Mouse (Mus musculus): Measurements from ENCODE around the gene Psd4. TPM values are rescaled to one million over a fixed set of nuclear protein-coding genes. Genes with fewer than 3 reads are reported as not detected.
A peak's percentile ranks its signal among the peaks of the same experiment; 100 is the strongest.

Gene Psd4
- polyA plus RNA-seq, 1 experiment from 2014 or later, result 0.78 TPM

- no peak overlapping the region for H3K27ac ChIP-seq
- 84% methylated on average over 1 of the region's 1 CpGs for WGBS
- H3K4me1 ChIP-seq (replicated peaks), result no peaks in the 10 kb centered on the region
- no peak for ATAC-seq (ENCODE audit: insufficient number of reproducible peaks, insufficient read depth, low FRiP score, low TSS enrichment, low read depth)
- H3K27me3 ChIP-seq, result no peaks in the 10 kb centered on the region
- no peak overlapping the region for H3K4me2 ChIP-seq
- H3K9ac ChIP-seq (replicated peaks), result no peak overlapping the region
- H3K4me3 ChIP-seq (replicated peaks), result no peak overlapping the region
- H3K36me3 ChIP-seq, result no peaks in the 10 kb centered on the region
- no peaks in the 10 kb centered on the region for H3K9me3 ChIP-seq
These were observed 8.0 kb upstream of the Psd4 start for GRCm38 (mm10) chr2:24359347-24359746.

GRCm38 (mm10) chr2:24363818-24364217, 3.6 kb upstream of the Psd4 start:
- no peak overlapping the region for H3K27ac ChIP-seq
- H3K4me3 ChIP-seq (replicated peaks), result no peak overlapping the region
- H3K4me2 ChIP-seq, result no peak overlapping the region
- no peak for ATAC-seq (ENCODE audit: insufficient number of reproducible peaks, insufficient read depth, low FRiP score, low TSS enrichment, low read depth)
- no peaks in the 10 kb centered on the region for H3K36me3 ChIP-seq
- 82% methylated on average over 3 of the region's 3 CpGs for WGBS
- H3K4me1 ChIP-seq (replicated peaks), result 0 out of 2 replicates have a peak, but pooled peaks cover 3% of the 10 kb centered on the region
- H3K9me3 ChIP-seq, result no peaks in the 10 kb centered on the region
- peaks cover 21% of the 10 kb centered on the region for H3K27me3 ChIP-seq
- no peak overlapping the region for H3K9ac ChIP-seq (replicated peaks)

GRCm38 (mm10) chr2:24366214-24366975, 985 bp upstream of the Psd4 start:
- no peak; the same call in 1 of the 2 replicates for ATAC-seq (ENCODE audit: insufficient number of reproducible peaks, insufficient read depth, low FRiP score, low TSS enrichment, low read depth)
- no peak overlapping the region for H3K27ac ChIP-seq
- 71% methylated on average over 12 of the region's 12 CpGs for WGBS
- H3K36me3 ChIP-seq, result no peaks in the 10 kb centered on the region
- no peak overlapping the region for H3K4me2 ChIP-seq
- peaks cover 22% of the 10 kb centered on the region for H3K27me3 ChIP-seq
- H3K9me3 ChIP-seq, result no peaks in the 10 kb centered on the region
- H3K4me3 ChIP-seq (replicated peaks), result no peak overlapping the region
- H3K9ac ChIP-seq (replicated peaks), result no peak overlapping the region
- H3K4me1 ChIP-seq (replicated peaks), result 0 out of 2 replicates have a peak, but pooled peaks cover 3% of the 10 kb centered on the region

GRCm38 (mm10) chr2:24367895-24368261, 498 bp downstream of the Psd4 start:
- Histone ChIP-seq H3K9me3 (no peaks in the 10 kb centered on the region), H3K4me3 (replicated peaks) (peak overlapping the region; percentile 40), H3K27me3 (peaks cover 22% of the 10 kb centered on the region), H3K4me2 (peak overlapping the region; percentile 73), H3K9ac (replicated peaks) (peak overlapping the region; percentile 48; the same call in 1 of the 2 replicates), H3K36me3 (no peaks in the 10 kb centered on the region), H3K4me1 (replicated peaks) (0 out of 2 replicates have a peak, but pooled peaks cover 3% of the 10 kb centered on the region), H3K27ac (no peak overlapping the region)
- ATAC-seq (ENCODE audit: insufficient number of reproducible peaks, insufficient read depth, low FRiP score, low TSS enrichment, low read depth), result no peak
- 61% methylated on average over 4 of the region's 4 CpGs for WGBS

GRCm38 (mm10) chr2:24378747-24379450, 11.5 kb downstream of the Psd4 start:
- WGBS, result 78% methylated on average over 5 of the region's 5 CpGs
- Histone ChIP-seq H3K9ac (replicated peaks) (no peak overlapping the region), H3K4me3 (replicated peaks) (no peak overlapping the region), H3K27ac (no peak overlapping the region), H3K36me3 (no peaks in the 10 kb centered on the region), H3K4me2 (no peak overlapping the region), H3K9me3 (no peaks in the 10 kb centered on the region), H3K27me3 (no peaks in the 10 kb centered on the region), H3K4me1 (replicated peaks) (no peaks in the 10 kb centered on the region)
- no peak for ATAC-seq (ENCODE audit: insufficient number of reproducible peaks, insufficient read depth, low FRiP score, low TSS enrichment, low read depth)

GRCm38 (mm10) chr2:24382456-24383230, 15.3 kb downstream of the Psd4 start:
- H3K9me3 ChIP-seq, result no peaks in the 10 kb centered on the region
- H3K4me1 ChIP-seq (replicated peaks), result peaks cover 13% of the 10 kb centered on the region; the same call in 1 of the 2 replicates
- H3K27me3 ChIP-seq, result no peaks in the 10 kb centered on the region
- no peak overlapping the region for H3K4me2 ChIP-seq
- no peak overlapping the region for H3K9ac ChIP-seq (replicated peaks)
- H3K36me3 ChIP-seq, result no peaks in the 10 kb centered on the region
- no peak for ATAC-seq (ENCODE audit: insufficient number of reproducible peaks, insufficient read depth, low FRiP score, low TSS enrichment, low read depth)
- WGBS, result 75% methylated on average over 9 of the region's 9 CpGs
- no peak overlapping the region for H3K4me3 ChIP-seq (replicated peaks)
- H3K27ac ChIP-seq, result no peak overlapping the region

GRCm38 (mm10) chr2:24383636-24384035, 16.3 kb downstream of the Psd4 start:
- Histone ChIP-seq H3K4me1 (replicated peaks) (peaks cover 13% of the 10 kb centered on the region; the same call in 1 of the 2 replicates), H3K9ac (replicated peaks) (no peak overlapping the region), H3K27me3 (no peaks in the 10 kb centered on the region), H3K4me2 (no peak overlapping the region), H3K4me3 (replicated peaks) (no peak overlapping the region), H3K27ac (no peak overlapping the region), H3K9me3 (no peaks in the 10 kb centered on the region), H3K36me3 (no peaks in the 10 kb centered on the region)
- WGBS, result 72% methylated on average over 3 of the region's 3 CpGs
- no peak for ATAC-seq (ENCODE audit: insufficient number of reproducible peaks, insufficient read depth, low FRiP score, low TSS enrichment, low read depth)

- Histone ChIP-seq H3K9me3 (no peaks in the 10 kb centered on the region), H3K36me3 (no peaks in the 10 kb centered on the region), H3K9ac (replicated peaks) (no peak overlapping the region), H3K4me3 (replicated peaks) (no peak overlapping the region), H3K27me3 (no peaks in the 10 kb centered on the region), H3K4me1 (replicated peaks) (peaks cover 13% of the 10 kb centered on the region; the same call in 1 of the 2 replicates), H3K4me2 (no peak overlapping the region), H3K27ac (no peak overlapping the region)
- no peak for ATAC-seq (ENCODE audit: insufficient number of reproducible peaks, insufficient read depth, low FRiP score, low TSS enrichment, low read depth)
These were observed 17.0 kb downstream of the Psd4 start for GRCm38 (mm10) chr2:24384393-24384792.

GRCm38 (mm10) chr2:24385111-24385961, 18.0 kb downstream of the Psd4 start:
- Histone ChIP-seq H3K27me3 (no peaks in the 10 kb centered on the region), H3K27ac (no peak overlapping the region), H3K4me3 (replicated peaks) (no peak overlapping the region), H3K36me3 (no peaks in the 10 kb centered on the region), H3K4me1 (replicated peaks) (peaks cover 13% of the 10 kb centered on the region; the same call in 1 of the 2 replicates), H3K4me2 (no peak overlapping the region), H3K9me3 (no peaks in the 10 kb centered on the region), H3K9ac (replicated peaks) (no peak overlapping the region)
- peak; percentile 49; the same call in 1 of the 2 replicates for ATAC-seq (ENCODE audit: insufficient number of reproducible peaks, insufficient read depth, low FRiP score, low TSS enrichment, low read depth)
- WGBS, result 79% methylated on average over 14 of the region's 14 CpGs

- Histone ChIP-seq H3K9ac (replicated peaks) (no peak overlapping the region), H3K4me1 (replicated peaks) (peaks cover 13% of the 10 kb centered on the region; the same call in 1 of the 2 replicates), H3K4me2 (no peak overlapping the region), H3K4me3 (replicated peaks) (no peak overlapping the region), H3K9me3 (no peaks in the 10 kb centered on the region), H3K36me3 (no peaks in the 10 kb centered on the region), H3K27ac (no peak overlapping the region), H3K27me3 (no peaks in the 10 kb centered on the region; the same call in 1 of the 2 replicates)
- no peak for ATAC-seq (ENCODE audit: insufficient number of reproducible peaks, insufficient read depth, low FRiP score, low TSS enrichment, low read depth)
- WGBS, result 89% methylated on average over 21 of the region's 21 CpGs
These were observed 19.0 kb downstream of the Psd4 start for GRCm38 (mm10) chr2:24386158-24386963.

Measured in limb, embryonic 12.5 days (tissue).